Mouse (Mus musculus) cortical plate, adult 2 months (tissue): ENCODE measurements around the gene Trim33.

Source experiments
- CTCF ChIP-seq: fragments of 200-500 bp; IDR thresholded peaks from 2 replicates; pipeline ENCODE4 v1.5.1; 2011; ENCODE audit warnings: mild to moderate bottlenecking, control low read depth, low read length; ENCODE audit not compliant: insufficient read depth; ENCODE audit errors: extremely low read depth
- POLR2A ChIP-seq: fragments of 200-500 bp; IDR thresholded peaks from 2 replicates; pipeline ENCODE4 v1.6.1; 2011; ENCODE audit warnings: mild to moderate bottlenecking, low read length, control low read depth; ENCODE audit not compliant: insufficient read depth; ENCODE audit errors: extremely low read depth

DNA sequence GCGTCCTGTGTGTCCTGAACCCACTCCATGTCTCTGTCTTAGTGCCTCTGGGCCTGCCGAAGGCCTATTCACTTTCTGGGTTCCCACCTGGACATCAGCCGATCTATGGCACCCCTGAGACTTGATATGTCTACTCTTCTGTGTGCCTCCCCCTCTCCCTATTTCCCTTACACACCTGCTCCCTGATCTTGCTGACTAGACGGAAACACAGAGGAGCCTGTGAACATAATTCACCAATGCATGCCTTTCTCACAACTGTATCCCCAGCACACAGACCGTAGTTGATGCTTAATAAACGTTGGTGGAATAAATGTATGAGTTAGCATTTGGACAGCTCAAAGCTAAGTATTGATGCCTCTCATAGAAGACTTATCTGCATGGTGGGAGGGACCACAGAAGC lies 121.7 kb downstream of the Trim33 start:
- TF ChIP-seq POLR2A, result no peak
- no peak for TF ChIP-seq CTCF
